Comparison of ENCODE assay signal across 22 mouse cellular contexts in the genomic region with DNA sequence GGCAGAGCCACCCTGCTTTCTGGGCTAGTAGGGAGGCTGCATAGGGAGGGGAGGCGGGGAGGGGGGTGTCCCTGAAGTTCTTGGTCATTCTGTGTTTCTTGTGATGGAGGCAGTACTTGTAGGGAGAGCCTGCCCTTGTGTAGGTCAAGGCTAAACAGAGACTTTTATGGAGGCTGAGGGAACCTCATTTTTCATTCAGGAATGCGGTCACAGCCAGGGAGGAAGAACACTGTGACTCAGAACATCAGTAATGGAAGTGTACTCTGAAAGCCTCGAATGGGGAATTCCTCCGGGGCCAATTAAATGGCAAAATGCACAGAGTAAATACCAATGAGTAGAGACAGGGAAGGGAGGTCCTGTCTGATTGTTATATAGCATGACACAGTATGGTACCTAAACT. TPM values are rescaled to one million over a fixed set of nuclear protein-coding genes. Genes with fewer than 3 reads are reported as not detected.
DNase-seq lines count a peak whose midpoint lies in the region; ATAC-seq lines count a peak whose summit lies in the region.
"Had no signal": no experiment of that assay in that cellular context is flagged by ENCODE, and none has a peak within 500 bp of the region (broad histone marks: within the 10 kb centered on the region; RNA-seq: fewer than 3 reads in every experiment).

No protein-coding gene starts in this region.

- ATAC-seq in midbrain, embryonic 14.5 days (ENCODE audit: low FRiP score, low TSS enrichment) = no peak
- ATAC-seq in midbrain, embryonic 13.5 days = no peak
- ATAC-seq in forebrain, embryonic 14.5 days = no peak
- ATAC-seq: forebrain, postnatal 0 days; midbrain, embryonic 16.5 days had no signal

- 0 out of 2 replicates have a peak, but pooled peaks cover 3% of the 10 kb centered on the region for H3K4me1 ChIP-seq in midbrain, embryonic 14.5 days (ENCODE audit: control insufficient read depth, insufficient read depth, low read length)
- peaks cover 10% of the 10 kb centered on the region; the same call in 1 of the 2 replicates for H3K4me1 ChIP-seq in midbrain, embryonic 13.5 days (replicated peaks)
- 0 out of 2 replicates have a peak, but pooled peaks cover 3% of the 10 kb centered on the region for H3K4me1 ChIP-seq in forebrain, embryonic 14.5 days (ENCODE audit: control insufficient read depth, insufficient read depth, low read length)
- H3K4me1 ChIP-seq: forebrain, embryonic 10.5 days; liver, embryonic 13.5 days; megakaryocyte, embryonic 14.5 days had no signal

- DNase-seq in kidney, adult 11 months = peak; percentile 24
- no peak for DNase-seq in kidney, postnatal 10 days
- DNase-seq in midbrain, embryonic 14.5 days = peak; percentile 27
- DNase-seq in adrenal gland, postnatal 10 days = peak; percentile 25
- DNase-seq in mesoderm, embryonic 11.5 days (ENCODE audit: low read depth, low spot score) = peak; percentile 49
- DNase-seq in forebrain, embryonic 14.5 days (ENCODE audit: low spot score) = no peak
- no peak for DNase-seq in urinary bladder, postnatal 4 days (ENCODE audit: low spot score in 2 of 2)
- DNase-seq: cerebellum, adult 9-10 months; forebrain, postnatal 0 days; gastrocnemius, postnatal 25 days; heart, adult 2 months; liver, embryonic 13.5 days; lung, adult 2 months; lung, postnatal 14 days; thymus, postnatal 14 days had no signal

- no peak overlapping the region for H3K4me2 ChIP-seq in midbrain, embryonic 14.5 days (ENCODE audit: low read length)
- no peak overlapping the region for H3K4me2 ChIP-seq in midbrain, embryonic 13.5 days (replicated peaks)
- no peak overlapping the region for H3K4me2 ChIP-seq in forebrain, embryonic 14.5 days (ENCODE audit: low read length)
- H3K4me2 ChIP-seq: hindbrain, embryonic 12.5 days; limb, embryonic 13.5 days; liver, embryonic 13.5 days had no signal

- WGBS in midbrain, embryonic 14.5 days = 69% methylated on average over 4 of the region's 4 CpGs
- WGBS in midbrain, embryonic 13.5 days = 61% methylated on average over 4 of the region's 4 CpGs
- WGBS in forebrain, embryonic 14.5 days = 61% methylated on average over 4 of the region's 4 CpGs

- H3K4me3 ChIP-seq in midbrain, embryonic 14.5 days (replicated peaks; ENCODE audit: low read depth, low read length) = no peak overlapping the region
- H3K4me3 ChIP-seq in midbrain, embryonic 13.5 days (replicated peaks) = no peak overlapping the region
- no peak overlapping the region for H3K4me3 ChIP-seq in forebrain, embryonic 14.5 days (ENCODE audit: low read depth, low read length)
- H3K4me3 ChIP-seq: forebrain, embryonic 10.5 days; heart, adult 2 months; hindbrain, embryonic 12.5 days; limb, embryonic 13.5 days; liver, embryonic 13.5 days; megakaryocyte, embryonic 14.5 days; myocyte had no signal

- no peaks in the 10 kb centered on the region for H3K36me3 ChIP-seq in midbrain, embryonic 14.5 days (ENCODE audit: control insufficient read depth, insufficient read depth, low read length)
- H3K36me3 ChIP-seq in midbrain, embryonic 13.5 days = no peaks in the 10 kb centered on the region
- no peaks in the 10 kb centered on the region for H3K36me3 ChIP-seq in forebrain, embryonic 14.5 days (ENCODE audit: control insufficient read depth, insufficient read depth, low read length)
- H3K36me3 ChIP-seq: forebrain, embryonic 10.5 days; hindbrain, embryonic 12.5 days; limb, embryonic 13.5 days; liver, embryonic 13.5 days had no signal

- no peak overlapping the region for H3K27ac ChIP-seq in midbrain, embryonic 14.5 days (replicated peaks; ENCODE audit: low read depth, low read length)
- H3K27ac ChIP-seq in midbrain, embryonic 13.5 days = no peak overlapping the region
- no peak overlapping the region for H3K27ac ChIP-seq in forebrain, embryonic 14.5 days (ENCODE audit: low read depth, low read length)
- H3K27ac ChIP-seq: forebrain, embryonic 10.5 days; heart, adult 2 months; hindbrain, embryonic 12.5 days; limb, embryonic 13.5 days; liver, embryonic 13.5 days had no signal

- H3K9me3 ChIP-seq in midbrain, embryonic 14.5 days (ENCODE audit: control insufficient read depth, low read length) = no peaks in the 10 kb centered on the region
- no peaks in the 10 kb centered on the region for H3K9me3 ChIP-seq in midbrain, embryonic 13.5 days
- no peaks in the 10 kb centered on the region for H3K9me3 ChIP-seq in forebrain, embryonic 14.5 days (replicated peaks; ENCODE audit: control insufficient read depth, low read length)
- H3K9me3 ChIP-seq: forebrain, embryonic 10.5 days; hindbrain, embryonic 12.5 days; limb, embryonic 13.5 days; liver, embryonic 13.5 days; megakaryocyte, embryonic 14.5 days had no signal

- no peak overlapping the region for H3K9ac ChIP-seq in midbrain, embryonic 14.5 days (replicated peaks; ENCODE audit: low read length)
- H3K9ac ChIP-seq in midbrain, embryonic 13.5 days (replicated peaks) = no peak overlapping the region
- H3K9ac ChIP-seq in forebrain, embryonic 14.5 days (ENCODE audit: low read length) = no peak overlapping the region
- H3K9ac ChIP-seq: forebrain, postnatal 0 days; hindbrain, embryonic 12.5 days; limb, embryonic 13.5 days; liver, embryonic 13.5 days had no signal

- no peaks in the 10 kb centered on the region for H3K27me3 ChIP-seq in midbrain, embryonic 14.5 days (ENCODE audit: control insufficient read depth, insufficient read depth, low read length)
- H3K27me3 ChIP-seq in midbrain, embryonic 13.5 days = no peaks in the 10 kb centered on the region
- H3K27me3 ChIP-seq in forebrain, embryonic 14.5 days (replicated peaks; ENCODE audit: control insufficient read depth, insufficient read depth, low read length) = no peaks in the 10 kb centered on the region
- H3K27me3 ChIP-seq: hindbrain, embryonic 12.5 days; limb, embryonic 13.5 days; liver, embryonic 13.5 days had no signal

RNA-seq across cellular contexts. Expression of a gene that starts 37.4 kb away (rescaled TPM):
- 0.34 and 0.54 TPM in 2 replicates for polyA plus RNA-seq in midbrain, embryonic 14.5 days (2014; fragmentation: Nextera tagmentation; extraction: Ambion mirVana)
- polyA plus RNA-seq in midbrain, embryonic 13.5 days (2015; fragmentation: Nextera tagmentation; extraction: Ambion mirVana) = 0.28 and 0.54 TPM in 2 replicates
- total RNA-seq in adrenal gland, postnatal 10 days (2021) = 1 to 10 TPM; 1.9 to 2.8 TPM
- 0.90 and 1.1 TPM in 2 replicates for polyA plus RNA-seq in forebrain, embryonic 14.5 days (2014; fragmentation: Nextera tagmentation; extraction: Ambion mirVana)
- polyA plus RNA-seq: liver, embryonic 13.5 days; myocyte had no signal

Comparison
In these comparisons a context has a peak if more than half of its experiments do, and no peak if none do; other contexts are left out.
1. DNase-seq: peak in kidney, adult 11 months (single experiment), midbrain, embryonic 14.5 days (single experiment), adrenal gland, postnatal 10 days (single experiment) and mesoderm, embryonic 11.5 days (single experiment); none in kidney, postnatal 10 days (single experiment), forebrain, embryonic 14.5 days (single experiment) and urinary bladder, postnatal 4 days (0 of 2).